Mouse (Mus musculus) cerebellum, adult 11 months (tissue): ENCODE data around the gene Plxnd1.

Source experiments
- DNase-seq: peaks from one replicate; pipeline ENCODE4 v3.0.0; 2022

Plxnd1 gene

DNA sequence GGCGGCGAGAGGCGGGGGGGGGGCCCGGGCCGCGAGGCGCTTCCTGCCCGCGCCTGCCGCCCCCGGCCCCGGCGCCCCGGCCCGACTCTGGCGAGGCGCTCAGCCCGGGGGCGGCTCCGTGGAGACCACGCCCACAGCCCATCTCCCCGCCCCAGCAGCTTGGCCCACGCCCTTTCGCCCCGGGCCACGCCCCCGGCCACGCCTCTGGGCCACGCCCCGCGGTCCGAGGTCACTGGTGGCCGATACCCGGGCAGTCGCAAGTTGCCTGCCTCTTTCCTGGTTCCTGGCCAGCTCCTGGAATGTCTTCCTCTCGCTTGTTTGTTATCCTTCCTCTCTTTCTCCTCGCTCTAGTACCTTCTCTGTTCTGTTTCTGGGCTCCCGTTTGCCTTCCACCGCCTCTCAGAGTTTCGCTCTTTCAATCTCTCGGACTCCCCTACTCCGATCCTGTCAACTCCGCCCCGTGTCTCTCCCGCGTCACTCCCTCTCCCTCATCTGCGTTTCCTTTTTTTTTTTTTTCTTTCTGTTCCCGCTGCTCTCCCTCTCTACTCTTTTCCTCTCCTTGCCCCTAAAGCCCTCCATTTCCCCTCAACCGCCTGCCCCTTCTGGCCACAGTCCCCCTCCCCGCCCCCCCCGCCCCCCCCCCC is at the start of gene Plxnd1:
Gene Plxnd1 (minus strand): TSS at position 129 of the 644 bp plus-strand sequence.
- DNase-seq, result peak; percentile 84

GRCm38 (mm10) chr6:116044039-116044438 is 49.2 kb upstream of the Plxnd1 start:
- no peak for DNase-seq

GRCm38 (mm10) chr6:116038222-116038621 is 43.4 kb upstream of the Plxnd1 start:
- DNase-seq, result no peak

DNA sequence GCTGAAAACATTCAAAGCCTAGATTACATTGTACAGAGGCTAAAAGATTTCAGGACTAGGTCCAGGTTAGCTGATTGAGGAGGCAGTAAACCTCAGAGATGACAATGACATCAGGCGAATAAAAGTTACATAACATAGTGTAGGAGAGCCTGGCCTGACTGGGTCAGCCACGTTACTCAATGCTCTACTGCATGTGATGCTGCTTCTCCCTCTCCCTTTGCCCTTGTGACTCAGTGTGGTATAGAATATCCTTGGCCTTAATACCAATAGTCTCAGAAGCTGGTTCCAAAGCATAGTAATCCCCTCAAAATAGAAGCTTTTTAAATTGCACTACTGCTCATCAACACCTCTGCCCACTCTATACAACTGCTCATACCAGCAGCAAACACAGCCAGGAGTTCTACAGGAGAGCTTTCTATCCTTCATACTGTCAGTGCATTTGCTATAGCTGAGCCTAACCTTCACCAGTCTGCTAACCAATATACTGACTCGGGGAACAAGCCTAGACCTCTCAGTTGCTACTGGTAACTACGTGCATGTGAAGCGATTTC is 42.6 kb upstream of the Plxnd1 start:
- DNase-seq, result no peak

DNA sequence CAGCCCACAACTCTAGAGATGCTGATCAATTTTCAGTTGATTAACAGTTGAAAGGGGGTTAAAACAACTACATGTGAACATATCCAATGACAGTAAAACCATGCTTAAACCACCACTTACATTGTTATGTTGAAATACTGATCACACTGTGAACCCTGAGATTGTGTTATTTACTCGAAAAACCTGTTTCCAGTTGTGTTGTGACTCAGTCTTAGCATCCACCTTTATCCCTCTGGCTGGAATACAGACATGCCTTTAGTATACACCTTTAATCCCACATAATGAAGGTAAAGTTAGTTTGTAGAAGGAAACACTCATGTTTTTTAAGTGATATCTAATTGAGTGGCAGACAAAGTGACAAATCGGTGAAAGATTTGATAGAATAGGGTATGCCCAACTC is 41.8 kb upstream of the Plxnd1 start:
- no peak for DNase-seq

DNA sequence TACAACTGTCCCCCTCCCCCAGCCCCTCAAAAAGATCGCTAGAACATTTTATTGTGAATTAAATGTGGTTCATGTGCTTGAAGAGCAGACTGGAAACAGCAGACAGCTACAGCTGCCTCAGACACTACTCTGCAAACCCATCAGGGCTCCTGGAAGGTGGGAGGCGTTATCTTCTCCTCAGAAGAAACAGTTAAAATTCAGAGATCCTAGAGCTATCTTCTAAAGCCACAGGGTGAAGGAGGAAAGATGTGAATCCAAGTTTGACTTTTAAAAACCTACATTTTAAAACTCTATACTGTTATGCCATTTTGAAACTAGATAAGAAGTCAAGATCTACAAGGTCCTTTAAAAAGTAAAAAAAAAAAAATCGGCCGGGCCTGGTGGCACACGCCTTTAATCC is 36.2 kb upstream of the Plxnd1 start:
- no peak for DNase-seq

GRCm38 (mm10) chr6:116024666-116025065 is 29.9 kb upstream of the Plxnd1 start:
- DNase-seq, result no peak

- no peak for DNase-seq
Observed at GRCm38 (mm10) chr6:116021961-116022485, 27.2 kb upstream of the Plxnd1 start.

GRCm38 (mm10) chr6:116015902-116016301 is 21.1 kb upstream of the Plxnd1 start:
- no peak for DNase-seq

- DNase-seq, result no peak
Observed at GRCm38 (mm10) chr6:116014111-116014510, 19.3 kb upstream of the Plxnd1 start.

GRCm38 (mm10) chr6:116013687-116014086 is 18.9 kb upstream of the Plxnd1 start:
- DNase-seq, result no peak

- peak; percentile 83 for DNase-seq
Observed at GRCm38 (mm10) chr6:116010541-116010940, 15.7 kb upstream of the Plxnd1 start.

- DNase-seq, result no peak
Observed at GRCm38 (mm10) chr6:116009426-116009825, 14.6 kb upstream of the Plxnd1 start.

DNA sequence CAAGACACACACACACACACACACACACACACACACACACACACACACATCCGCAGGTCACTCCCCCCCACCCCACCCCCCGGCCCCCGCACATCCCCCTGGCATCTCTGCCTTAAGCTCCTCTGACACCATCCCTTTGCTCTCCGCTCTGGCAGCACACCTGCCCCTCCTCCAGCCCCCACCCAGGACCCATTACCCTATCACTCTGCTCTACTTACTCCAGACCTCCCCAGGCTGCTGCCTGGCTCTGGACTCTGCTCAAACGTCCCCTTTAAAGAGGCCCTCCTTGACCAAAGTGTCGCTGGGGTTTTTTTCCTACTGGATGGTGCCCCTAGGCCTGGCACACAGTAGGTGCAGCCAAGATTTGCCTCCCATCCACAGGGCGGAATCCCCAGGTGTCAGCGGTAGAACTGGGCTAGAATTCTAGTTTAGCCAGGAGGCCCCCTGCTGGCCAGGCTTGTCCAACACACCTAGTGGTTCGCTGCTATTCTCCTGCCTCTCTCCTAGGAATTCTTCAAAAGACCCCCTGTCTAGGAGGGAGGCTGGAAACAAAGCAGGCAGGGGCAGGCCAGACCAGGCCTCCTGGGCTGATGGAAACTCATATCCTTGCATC is 12.9 kb upstream of the Plxnd1 start:
- DNase-seq, result peak; percentile 64

GRCm38 (mm10) chr6:116006731-116007130 is 11.9 kb upstream of the Plxnd1 start:
- DNase-seq, result no peak

DNA sequence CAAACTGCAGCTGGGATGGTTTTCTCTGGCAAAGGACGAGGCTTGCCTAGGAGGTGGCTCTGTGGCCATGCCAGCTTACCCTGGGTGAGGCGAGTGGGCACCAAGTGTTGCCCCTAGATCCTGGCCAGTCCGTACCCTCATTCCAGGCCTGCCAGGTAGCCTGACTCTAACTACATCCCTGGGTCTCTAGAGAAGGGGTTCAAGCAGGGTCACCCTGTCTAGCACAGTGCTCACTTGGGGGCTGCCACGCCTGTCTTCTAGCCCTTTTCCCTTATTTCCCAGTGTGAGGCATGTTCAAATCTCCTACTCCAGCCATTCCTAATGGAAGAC is 11.1 kb upstream of the Plxnd1 start:
- no peak for DNase-seq

- no peak for DNase-seq
Observed at GRCm38 (mm10) chr6:116005275-116005958, 10.6 kb upstream of the Plxnd1 start.

DNA sequence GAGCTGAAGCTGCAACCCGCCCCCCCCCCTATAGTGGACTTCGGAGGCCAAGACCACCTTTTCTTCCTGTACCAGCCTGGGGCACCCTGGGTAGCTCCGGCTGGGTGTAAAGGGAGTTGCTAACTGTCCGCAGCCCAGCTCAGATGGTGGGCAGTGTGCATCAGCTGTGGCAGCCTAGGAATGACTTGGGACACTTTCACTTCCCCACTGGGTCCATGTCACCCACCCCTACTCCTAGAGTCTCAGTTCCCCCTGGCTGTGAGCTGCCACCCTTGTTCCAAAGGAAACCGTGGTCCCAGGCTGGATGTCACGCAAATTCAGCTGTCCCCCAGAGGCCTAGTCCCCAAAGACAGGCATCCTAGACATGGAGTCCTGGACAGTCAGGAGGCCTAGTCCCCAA is 9.9 kb upstream of the Plxnd1 start:
- no peak for DNase-seq

DNA sequence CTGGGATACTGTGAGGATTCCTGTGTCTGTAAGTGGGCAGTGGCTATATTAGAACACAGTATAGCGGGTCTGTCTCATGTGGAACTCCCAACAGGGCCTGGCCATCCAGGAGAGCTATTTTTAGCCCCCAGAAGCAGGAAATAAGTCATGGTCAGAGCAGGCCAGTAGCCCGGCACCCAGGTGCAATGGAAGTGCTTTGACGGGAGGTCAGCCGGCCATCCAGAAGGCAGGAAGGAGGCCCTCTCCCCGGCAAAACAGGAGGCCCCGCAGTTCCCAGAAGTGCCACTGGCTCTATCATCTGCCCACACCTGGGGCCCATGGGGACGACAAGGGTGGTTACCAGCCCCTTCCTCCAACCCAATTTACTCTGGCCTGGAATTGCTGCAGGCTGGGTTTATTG is 9.3 kb upstream of the Plxnd1 start:
- no peak for DNase-seq

- DNase-seq, result no peak
Observed at GRCm38 (mm10) chr6:116003516-116003915, 8.7 kb upstream of the Plxnd1 start.

- no peak for DNase-seq
Observed at GRCm38 (mm10) chr6:116002311-116003104, 7.7 kb upstream of the Plxnd1 start.

DNA sequence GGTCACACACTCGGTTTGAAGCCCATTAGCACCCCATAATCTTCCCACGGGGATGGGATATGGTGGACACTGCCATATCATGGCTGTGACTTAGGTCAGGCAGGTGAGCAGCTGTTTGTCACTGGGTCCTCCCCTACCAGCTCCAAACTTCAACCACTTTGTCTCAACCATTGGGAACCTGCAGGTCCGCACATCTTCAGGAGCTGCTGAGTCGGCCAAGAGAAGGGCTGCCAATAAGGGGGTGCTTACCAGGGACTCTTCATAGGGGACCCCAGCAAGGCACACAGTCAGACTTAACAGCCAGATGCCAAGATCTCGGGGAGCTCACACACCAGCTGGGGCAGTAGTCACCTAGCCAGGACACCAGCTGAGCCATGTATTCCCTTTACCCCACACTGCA is 6.0 kb upstream of the Plxnd1 start:
- no peak for DNase-seq

GRCm38 (mm10) chr6:115999227-115999626 is 4.4 kb upstream of the Plxnd1 start:
- DNase-seq, result no peak
